Mouse (Mus musculus) heart, adult 2 months (tissue): ENCODE data around the gene Clrn2. TPM values are rescaled to one million over a fixed set of nuclear protein-coding genes. Genes with fewer than 3 reads are reported as not detected.

Experiments used
- DNase-seq, 2 experiments: peaks; one replicate each; pipeline ENCODE4 v3.0.0; 2021
- H3K27ac ChIP-seq: fragments of 200-600 bp; 2 replicates; pipeline ENCODE4 v1.8.1; 2022
- H3K27me3 ChIP-seq: fragments of 200-500 bp; 2 replicates; pipeline ENCODE4 v1.6.1; 2012; ENCODE audit warnings: mild to moderate bottlenecking, low read length, inconsistent platforms, mixed read lengths; ENCODE audit not compliant: control insufficient read depth, insufficient read depth
- H3K36me3 ChIP-seq: fragments of 200-500 bp; 2 replicates; pipeline ENCODE4 v1.6.1; 2012; ENCODE audit warnings: low read length, inconsistent platforms; ENCODE audit not compliant: control insufficient read depth, insufficient read depth
- H3K4me1 ChIP-seq: fragments of 200-500 bp; 2 replicates; pipeline ENCODE4 v1.6.1; 2011; ENCODE audit warnings: low read length; ENCODE audit not compliant: control insufficient read depth, insufficient read depth
- H3K4me3 ChIP-seq: fragments of 200-600 bp; 2 replicates; pipeline ENCODE4 v1.8.1; 2022
- H3K79me2 ChIP-seq: fragments of 200-500 bp; replicated peaks from 2 replicates; pipeline ENCODE4 v1.6.1; 2012; ENCODE audit warnings: mild to moderate bottlenecking, inconsistent platforms, low read length, moderate library complexity, mixed read lengths; ENCODE audit not compliant: control insufficient read depth, insufficient read depth
- H3K9ac ChIP-seq: fragments of 200-500 bp; 2 replicates; pipeline ENCODE4 v1.6.1; 2012; ENCODE audit warnings: low read depth, mild to moderate bottlenecking, control low read depth, inconsistent platforms, low read length, mixed read lengths
- CTCF ChIP-seq: fragments of 200-600 bp; IDR thresholded peaks from 2 replicates; pipeline ENCODE4 v1.8.1; 2022; ENCODE audit warnings: antibody characterized with exemption, mild to moderate bottlenecking, moderate library complexity
- EP300 ChIP-seq: fragments of 200-500 bp; IDR thresholded peaks from 2 replicates; pipeline ENCODE4 v1.6.1; 2011; ENCODE audit warnings: low read depth, low read length, control low read depth; ENCODE audit not compliant: insufficient read depth
- POLR2A ChIP-seq: fragments of 200-500 bp; IDR thresholded peaks from 2 replicates; pipeline ENCODE4 v1.6.1; 2011; ENCODE audit warnings: mild to moderate bottlenecking, low read depth, low read length, control low read depth; ENCODE audit not compliant: insufficient read depth
- WGBS: fragments of 180-500 bp; shearing (Covaris S2); methylation state at CpG from one replicate; pipeline ENCODE4 v1.1.7; 2018; 5-methylcytosine and 5-hydroxymethylcytosine counted together
- intact Hi-C: fragments of 180-260 bp; cut with DNase I; formaldehyde crosslinking; loops from one replicate; pipeline ENCODE4 v1.15.1; 2025
- polyA plus RNA-seq: library from polyadenylated mRNA; depleted of rRNA; stranded (reverse); fragments of >200 nt; gene quantifications from 2 replicates; pipeline ENCODE4 v1.2.3, GENCODE M21; 2012; rRNA removed
- total RNA-seq, 2 experiments: library from RNA; stranded (reverse); gene quantifications; 2 replicates each; pipeline ENCODE4 v1.2.3; 2021

Clrn2 gene
- total and polyA plus RNA-seq, 3 experiments, result not detected

GRCm38 (mm10) chr5:45512908-45513307, 59.4 kb downstream of the Clrn2 start:
- Histone ChIP-seq H3K27ac (no peak overlapping the region), H3K9ac (no peak overlapping the region), H3K27me3 (no peaks in the 10 kb centered on the region), H3K4me1 (no peaks in the 10 kb centered on the region), H3K36me3 (no peaks in the 10 kb centered on the region), H3K79me2 (no peaks in the 10 kb centered on the region), H3K4me3 (no peak overlapping the region)
- no peak for DNase-seq
- intact Hi-C loops, result no loop called here
- WGBS, result 88% methylated on average over 6 of the region's 6 CpGs
- TF ChIP-seq EP300 (no peak), CTCF (no peak), POLR2A (no peak)

GRCm38 (mm10) chr5:45513511-45513910, 60.0 kb downstream of the Clrn2 start:
- Histone ChIP-seq H3K27ac (no peak overlapping the region), H3K27me3 (no peaks in the 10 kb centered on the region), H3K4me1 (no peaks in the 10 kb centered on the region), H3K36me3 (no peaks in the 10 kb centered on the region), H3K79me2 (no peaks in the 10 kb centered on the region), H3K9ac (no peak overlapping the region), H3K4me3 (no peak overlapping the region)
- intact Hi-C loops, result no loop called here
- no peak for DNase-seq
- 89% methylated on average over 2 of the region's 2 CpGs for WGBS
- no peak for TF ChIP-seq POLR2A
- no peak for TF ChIP-seq CTCF
- TF ChIP-seq EP300, result no peak

Other genes starting within 250 kb of the Clrn2 start
- gene Qdpr, start 3.5 kb upstream of the Clrn2 start, total RNA-seq, result 10 to 100 TPM; 73.9 to 86.0 TPM
- 58.3 and 95.5 TPM in 2 replicates for gene Qdpr, start 3.5 kb upstream of the Clrn2 start, polyA plus RNA-seq
- 100 to 1,000 TPM in 1 of 2 experiments, 10 to 100 TPM in 1; 98.4 to 107 TPM for gene Lap3, start 39.6 kb downstream of the Clrn2 start, total RNA-seq
- gene Lap3, start 39.6 kb downstream of the Clrn2 start, polyA plus RNA-seq, result 24.0 and 32.9 TPM in 2 replicates
- gene Med28, start 66.5 kb downstream of the Clrn2 start, total RNA-seq, result 10 to 100 TPM; 56.1 to 62.8 TPM
- 56.7 and 68.3 TPM in 2 replicates for gene Med28, start 66.5 kb downstream of the Clrn2 start, polyA plus RNA-seq
- under 1 TPM in 1 of 2 experiments, not detected in 1; 0.07 TPM for gene Fam184b, start 185.9 kb downstream of the Clrn2 start, total RNA-seq
- not detected in 2 replicates for gene Fam184b, start 185.9 kb downstream of the Clrn2 start, polyA plus RNA-seq
- gene Ncapg, start 216.2 kb downstream of the Clrn2 start, total RNA-seq, result under 1 TPM; 0.10 to 0.16 TPM
- gene Ncapg, start 216.2 kb downstream of the Clrn2 start, polyA plus RNA-seq, result 0.06 TPM in 2 replicates